ENCODE assay signal across 13 mouse cellular contexts in the genomic region with DNA sequence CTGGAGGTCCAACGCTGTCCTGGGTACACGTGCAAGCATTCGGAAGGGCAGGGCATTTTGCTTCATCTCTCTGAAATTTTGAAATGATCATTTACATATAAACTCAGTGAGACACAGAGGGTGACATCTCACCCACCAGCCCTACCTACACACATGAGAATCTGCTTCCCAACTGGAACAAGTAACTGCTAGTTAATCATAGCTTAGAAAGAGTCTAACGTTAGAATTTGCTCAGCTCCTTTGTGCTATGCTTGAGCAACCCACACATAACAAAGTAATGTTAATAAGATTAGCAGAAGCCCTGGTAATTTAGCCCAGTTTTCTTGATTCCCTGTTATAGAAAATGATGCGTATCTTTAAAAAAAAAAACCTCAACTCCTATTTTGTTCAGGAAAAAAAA.
"Had no signal": no experiment of that assay in that cellular context is flagged by ENCODE, and none has a peak within 500 bp of the region (broad histone marks: within the 10 kb centered on the region; RNA-seq: fewer than 3 reads in every experiment).

No protein-coding gene starts in this region.

- H3K27me3 ChIP-seq: limb, embryonic 12.5 days; liver, embryonic 13.5 days; lung, embryonic 15.5 days; midbrain, embryonic 15.5 days; neural tube, embryonic 12.5 days had no signal

- H3K27ac ChIP-seq: layer of hippocampus, adult 2 months; limb, embryonic 12.5 days; liver, embryonic 13.5 days; midbrain, embryonic 15.5 days; neural tube, embryonic 12.5 days; stomach, postnatal 0 days had no signal

- H3K4me2 ChIP-seq: limb, embryonic 12.5 days; liver, embryonic 13.5 days; lung, embryonic 15.5 days; midbrain, embryonic 15.5 days; neural tube, embryonic 12.5 days had no signal

- H3K36me3 ChIP-seq: liver, embryonic 13.5 days; midbrain, embryonic 15.5 days; neural tube, embryonic 12.5 days had no signal

- H3K9me3 ChIP-seq: limb, embryonic 12.5 days; liver, embryonic 13.5 days; lung, embryonic 15.5 days; midbrain, embryonic 15.5 days; neural tube, embryonic 12.5 days had no signal

- H3K9ac ChIP-seq: limb, embryonic 12.5 days; liver, embryonic 13.5 days; liver, postnatal 0 days; lung, embryonic 15.5 days; midbrain, embryonic 15.5 days; neural tube, embryonic 12.5 days had no signal

- DNase-seq: kidney, postnatal 10 days; kidney, postnatal 4 days; liver; liver, embryonic 13.5 days; liver, postnatal 0 days; thymus, adult 18-20 months; thymus, postnatal 14 days had no signal

- H3K4me3 ChIP-seq: layer of hippocampus, adult 2 months; limb, embryonic 12.5 days; liver, embryonic 13.5 days; lung, embryonic 15.5 days; midbrain, embryonic 15.5 days; neural tube, embryonic 12.5 days had no signal

- H3K4me1 ChIP-seq: limb, embryonic 12.5 days; liver, embryonic 13.5 days; lung, embryonic 15.5 days; midbrain, embryonic 15.5 days; neural tube, embryonic 12.5 days had no signal

- ATAC-seq: liver, postnatal 0 days; midbrain, embryonic 15.5 days had no signal
